Mouse (Mus musculus) stomach, postnatal 0 days (tissue): ENCODE data around the gene P2ry6. TPM values are rescaled to one million over a fixed set of nuclear protein-coding genes. Genes with fewer than 3 reads are reported as not detected.

ENCODE experiments used
- ATAC-seq: fragments of 200-750 bp; cut with Nextera tagmentation; 2 replicates; pipeline ENCODE4 v1.8.0; 2017; ENCODE audit not compliant: low FRiP score, low TSS enrichment
- DNase-seq: peaks from one replicate; pipeline ENCODE4 v3.0.0-alpha.2; 2016; ENCODE audit warnings: low spot score
- H3K27ac ChIP-seq: fragments of 300-500 bp; sonication (generic); replicated peaks from 2 replicates; pipeline ENCODE4 v1.5.1; 2014; ENCODE audit warnings: mild to moderate bottlenecking, control low read depth
- H3K27me3 ChIP-seq: fragments of 300-500 bp; sonication (generic); 2 replicates; pipeline ENCODE4 v1.6.1; 2014; ENCODE audit warnings: low read length; ENCODE audit not compliant: control insufficient read depth, insufficient read depth
- H3K36me3 ChIP-seq: fragments of 300-500 bp; sonication (generic); 2 replicates; pipeline ENCODE4 v1.6.1; 2014; ENCODE audit warnings: low read length, mixed read lengths; ENCODE audit not compliant: control insufficient read depth, insufficient read depth
- H3K4me1 ChIP-seq: fragments of 300-500 bp; sonication (generic); replicated peaks from 2 replicates; pipeline ENCODE4 v1.6.1; 2014; ENCODE audit warnings: antibody characterized with exemption; ENCODE audit not compliant: control insufficient read depth, insufficient read depth
- H3K4me2 ChIP-seq: fragments of 300-500 bp; sonication (generic); replicated peaks from 2 replicates; pipeline ENCODE4 v1.6.1; 2014; ENCODE audit warnings: low read depth, mild to moderate bottlenecking, control low read depth, moderate library complexity
- H3K4me3 ChIP-seq: fragments of 300-500 bp; sonication (generic); 2 replicates; pipeline ENCODE4 v1.5.1; 2014; ENCODE audit warnings: low read depth, low read length, control low read depth
- H3K9ac ChIP-seq: fragments of 300-500 bp; sonication (generic); 2 replicates; pipeline ENCODE4 v1.6.1; 2014; ENCODE audit warnings: mild to moderate bottlenecking, low read length, control low read depth, mixed read lengths
- H3K9me3 ChIP-seq: fragments of 300-500 bp; sonication (generic); 2 replicates; pipeline ENCODE4 v1.6.1; 2016; ENCODE audit warnings: low read length; ENCODE audit not compliant: control insufficient read depth
- CTCF ChIP-seq: IDR thresholded peaks from 2 replicates; pipeline ENCODE4 v1.5.1; 2016; ENCODE audit warnings: antibody characterized with exemption, low read depth, mild to moderate bottlenecking, moderate library complexity
- EP300 ChIP-seq: optimal IDR thresholded peaks from 2 replicates; pipeline ENCODE3; 2016; ENCODE audit warnings: antibody characterized with exemption
- WGBS: fragments of 180-500 bp; shearing (Covaris S2); extraction: QIAGEN DNeasy Blood & Tissue Kit; methylation state at CpG from one replicate; pipeline ENCODE4 v1.1.7; 2014; 5-methylcytosine and 5-hydroxymethylcytosine counted together
- polyA plus RNA-seq: library from polyadenylated mRNA; unstranded; fragments of >200 nt; fragmentation: Nextera tagmentation; extraction: Ambion mirVana; gene quantifications from 2 replicates; pipeline ENCODE4 v1.2.1, GENCODE M21; 2015

The P2ry6 gene
- polyA plus RNA-seq, 1 experiment from 2014 or later = 6.1 TPM

- TF ChIP-seq EP300 (no peak), CTCF (no peak)
- Histone ChIP-seq H3K4me2 (no peak overlapping the region), H3K36me3 (no peaks in the 10 kb centered on the region; the same call in 1 of the 2 replicates), H3K27ac (no peak overlapping the region), H3K4me1 (no peaks in the 10 kb centered on the region), H3K9me3 (no peaks in the 10 kb centered on the region), H3K27me3 (no peaks in the 10 kb centered on the region), H3K4me3 (no peak overlapping the region), H3K9ac (no peak overlapping the region)
- ATAC-seq = no peak
- 83% methylated on average over 5 of the region's 5 CpGs for WGBS
- DNase-seq = no peak
Measured at GRCm38 (mm10) chr7:100904612-100905011, 69.8 kb downstream of the P2ry6 start.

GRCm38 (mm10) chr7:100902451-100903137 lies 71.9 kb downstream of the P2ry6 start:
- no peaks in the 10 kb centered on the region; the same call in 1 of the 2 replicates for H3K36me3 ChIP-seq
- no peaks in the 10 kb centered on the region for H3K27me3 ChIP-seq
- H3K4me3 ChIP-seq = no peak overlapping the region
- TF ChIP-seq EP300 (no peak), CTCF (peak; percentile 69)
- DNase-seq = no peak
- no peaks in the 10 kb centered on the region for H3K4me1 ChIP-seq
- 0 out of 2 replicates have a peak, but pooled peaks have one; percentile 19 for ATAC-seq
- no peaks in the 10 kb centered on the region for H3K9me3 ChIP-seq
- H3K4me2 ChIP-seq = no peak overlapping the region
- WGBS = 74% methylated on average over 9 of the region's 9 CpGs
- H3K27ac ChIP-seq = no peak overlapping the region
- H3K9ac ChIP-seq = no peak overlapping the region

GRCm38 (mm10) chr7:100897828-100898227 lies 76.6 kb downstream of the P2ry6 start:
- 78% methylated on average over 5 of the region's 5 CpGs for WGBS
- Histone ChIP-seq H3K9ac (no peak overlapping the region), H3K4me1 (no peaks in the 10 kb centered on the region), H3K36me3 (no peaks in the 10 kb centered on the region), H3K4me3 (no peak overlapping the region), H3K9me3 (no peaks in the 10 kb centered on the region), H3K4me2 (no peak overlapping the region), H3K27me3 (no peaks in the 10 kb centered on the region), H3K27ac (no peak overlapping the region)
- TF ChIP-seq CTCF (no peak), EP300 (no peak)
- ATAC-seq = no peak
- DNase-seq = no peak

- TF ChIP-seq EP300 = no peak
- TF ChIP-seq CTCF = no peak
- Histone ChIP-seq H3K36me3 (peaks cover 3% of the 10 kb centered on the region; the same call in 1 of the 2 replicates), H3K4me3 (peak overlapping the region; percentile 44), H3K4me2 (peak overlapping the region; percentile 90), H3K9ac (peak overlapping the region; percentile 64), H3K27me3 (no peaks in the 10 kb centered on the region), H3K9me3 (no peaks in the 10 kb centered on the region), H3K27ac (no peak overlapping the region), H3K4me1 (no peaks in the 10 kb centered on the region)
- ATAC-seq = peak; percentile 19; the same call in 1 of the 2 replicates
- no peak for DNase-seq
- WGBS = 7% methylated on average over 12 of the region's 12 CpGs
Measured at GRCm38 (mm10) chr7:100894833-100895226, 79.6 kb downstream of the P2ry6 start.

GRCm38 (mm10) chr7:100894057-100894832 lies 80.2 kb downstream of the P2ry6 start:
- Histone ChIP-seq H3K36me3 (peaks cover 3% of the 10 kb centered on the region; the same call in 1 of the 2 replicates), H3K27ac (no peak overlapping the region), H3K9me3 (no peaks in the 10 kb centered on the region), H3K4me3 (peak overlapping the region; percentile 44), H3K4me1 (no peaks in the 10 kb centered on the region), H3K27me3 (no peaks in the 10 kb centered on the region), H3K9ac (peak overlapping the region; percentile 64), H3K4me2 (peak overlapping the region; percentile 90)
- 5% methylated on average over 52 of the region's 53 CpGs for WGBS
- DNase-seq = peak; percentile 44
- ATAC-seq = peak; percentile 58
- TF ChIP-seq CTCF (no peak; the same call in 1 of the 2 replicates), EP300 (no peak)
